Mouse (Mus musculus): ENCODE measurements at regions not wholly inside any gene's neighbourhood (a gene's known extent, or its start where the extent isn't known, plus 50 kb on each side); places are given as distances from the start of the nearest gene placed in this dataset.

GRCm38 (mm10) chr6:50027981-50028380 lies 82.1 kb upstream of the Mpp6 start:
- TF ChIP-seq CTCF (conservative IDR thresholded peaks at IDR 0.05; ENCODE audit: low read length) (no peak), NANOG (IDR thresholded peaks at IDR 0.05; ENCODE audit: borderline replicate concordance, low read length) (no peak), POU5F1 (IDR thresholded peaks at IDR 0.05; ENCODE audit: borderline replicate concordance, low read length) (no peak)
